Mouse (Mus musculus) CH12.LX (cell line): ENCODE measurements at regions not wholly inside any gene's neighbourhood (a gene's known extent, or its start where the extent isn't known, plus 50 kb on each side); places are given as distances from the start of the nearest gene placed in this dataset.

ENCODE experiments used
- DNase-seq: peaks from one replicate; pipeline ENCODE4 v3.0.0-alpha.2; 2013; ENCODE audit errors: extremely low read depth
- H3K27ac ChIP-seq: 2 replicates; pipeline ENCODE4 v1.5.1; 2012; ENCODE audit warnings: low read depth, mild to moderate bottlenecking, control low read depth, moderate library complexity; ENCODE audit not compliant: insufficient read depth
- H3K27me3 ChIP-seq: replicated peaks from 2 replicates; pipeline ENCODE3; 2012; ENCODE audit warnings: inconsistent platforms
- H3K36me3 ChIP-seq, 2 experiments: replicated peaks in 1 of 2; 2 replicates each; pipeline versions ENCODE3 to v1.6.1; 2012; ENCODE audit warnings: inconsistent platforms in 1 of 2, low read length in 1 of 2, mild to moderate bottlenecking in 1 of 2, mixed read lengths in 1 of 2, moderate library complexity in 1 of 2; ENCODE audit not compliant: control insufficient read depth in 1 of 2, insufficient read depth in 1 of 2
- H3K4me1 ChIP-seq, 2 experiments: 2 replicates each; pipeline ENCODE4 v1.6.1; 2012; ENCODE audit warnings: inconsistent platforms in 1 of 2, moderate library complexity in 1 of 2; ENCODE audit not compliant: insufficient read depth in 2 of 2, control insufficient read depth in 1 of 2
- H3K4me2 ChIP-seq: 2 replicates; pipeline ENCODE4 v1.6.1; 2012; ENCODE audit warnings: low read depth, mild to moderate bottlenecking, control low read depth; ENCODE audit not compliant: poor library complexity, insufficient read depth, severe bottlenecking
- H3K4me3 ChIP-seq, 3 experiments: fragments of 150-350 bp in 1 of 3; sonication (generic) in 1 of 3; replicated peaks in 1 of 3; 2 replicates each; pipeline versions ENCODE3 to v1.5.1; 2011 to 2012; ENCODE audit warnings: low read depth in 2 of 3, low read length in 2 of 3, mild to moderate bottlenecking in 2 of 3, moderate library complexity in 2 of 3, control low read depth in 1 of 3, improper control_type of control experiment in 1 of 3, inconsistent platforms in 1 of 3, mixed read lengths in 1 of 3; ENCODE audit not compliant: poor library complexity in 1 of 3
- H3K79me2 ChIP-seq: replicated peaks from 2 replicates; pipeline ENCODE4 v1.6.1; 2012; ENCODE audit warnings: mild to moderate bottlenecking, moderate library complexity; ENCODE audit not compliant: control insufficient read depth, poor library complexity, insufficient read depth, severe bottlenecking; ENCODE audit errors: extremely low read depth
- H3K9ac ChIP-seq: 2 replicates; pipeline ENCODE4 v1.6.1; 2012; ENCODE audit warnings: low read depth, mild to moderate bottlenecking, control low read depth, moderate library complexity; ENCODE audit not compliant: insufficient read depth
- H3K9me3 ChIP-seq: replicated peaks from 2 replicates; pipeline ENCODE3; 2012; ENCODE audit warnings: low read length, inconsistent platforms, mixed read lengths
- BHLHE40 ChIP-seq: IDR thresholded peaks from 2 replicates; pipeline ENCODE4 v1.6.1; 2011; ENCODE audit warnings: mild to moderate bottlenecking, low read depth, low read length, improper control_type of control experiment
- CHD2 ChIP-seq: IDR thresholded peaks from 2 replicates; pipeline ENCODE4 v1.6.1; 2011; ENCODE audit warnings: low read length, improper control_type of control experiment
- E2F4 ChIP-seq: IDR thresholded peaks from 2 replicates; pipeline ENCODE4 v1.6.1; 2011; ENCODE audit warnings: low read depth, low read length, improper control_type of control experiment; ENCODE audit not compliant: insufficient replicate concordance
- ELF1 ChIP-seq: IDR thresholded peaks from 2 replicates; pipeline ENCODE4 v1.6.1; 2014; ENCODE audit warnings: low read depth, mild to moderate bottlenecking, inconsistent platforms, low read length, improper control_type of control experiment
- EP300 ChIP-seq: IDR thresholded peaks from 2 replicates; pipeline ENCODE4 v1.6.1; 2011; ENCODE audit warnings: low read length, improper control_type of control experiment
- ETS1 ChIP-seq: conservative IDR thresholded peaks from 2 replicates; pipeline ENCODE4 v1.6.1; 2012; ENCODE audit warnings: low read depth, mild to moderate bottlenecking, inconsistent platforms, low read length, improper control_type of control experiment, moderate library complexity
- JUN ChIP-seq: IDR thresholded peaks from 2 replicates; pipeline ENCODE4 v1.6.1; 2011; ENCODE audit warnings: low read depth, mild to moderate bottlenecking, low read length, improper control_type of control experiment, moderate library complexity; ENCODE audit not compliant: insufficient read depth
- MAX ChIP-seq: IDR thresholded peaks from 2 replicates; pipeline ENCODE4 v1.6.1; 2011; ENCODE audit warnings: low read length, improper control_type of control experiment
- MEF2A ChIP-seq: IDR thresholded peaks from 2 replicates; pipeline ENCODE4 v1.6.1; 2014; ENCODE audit warnings: low read depth, mild to moderate bottlenecking, inconsistent platforms, low read length, improper control_type of control experiment, borderline replicate concordance
- MXI1 ChIP-seq: IDR thresholded peaks from 2 replicates; pipeline ENCODE4 v1.6.1; 2011; ENCODE audit warnings: mild to moderate bottlenecking, low read depth, low read length, improper control_type of control experiment
- MYC ChIP-seq: IDR thresholded peaks from 2 replicates; pipeline ENCODE4 v1.6.1; 2011; ENCODE audit warnings: low read depth, mild to moderate bottlenecking, improper control_type of control experiment, low read length
- NRF1 ChIP-seq: IDR thresholded peaks from 2 replicates; pipeline ENCODE4 v1.6.1; 2014; ENCODE audit warnings: low read depth, mild to moderate bottlenecking, inconsistent platforms, low read length, improper control_type of control experiment, moderate library complexity
- PAX5 ChIP-seq: IDR thresholded peaks from 2 replicates; pipeline ENCODE4 v1.6.1; 2012; ENCODE audit warnings: low read length, inconsistent platforms, mixed read lengths
- POLR2AphosphoS2 ChIP-seq: IDR thresholded peaks from 2 replicates; pipeline ENCODE4 v1.6.1; 2011; ENCODE audit warnings: low read depth, low read length, improper control_type of control experiment
- RAD21 ChIP-seq: IDR thresholded peaks from 2 replicates; pipeline ENCODE4 v1.6.1; 2011; ENCODE audit warnings: low read depth, mild to moderate bottlenecking, low read length, improper control_type of control experiment, moderate library complexity
- RCOR1 ChIP-seq: conservative IDR thresholded peaks from 2 replicates; pipeline ENCODE4 v1.6.1; 2012; ENCODE audit warnings: low read depth, mild to moderate bottlenecking, inconsistent platforms, low read length, improper control_type of control experiment
- TBP ChIP-seq: conservative IDR thresholded peaks from 2 replicates; pipeline ENCODE4 v1.6.1; 2011; ENCODE audit warnings: low read depth, low read length, improper control_type of control experiment
- UBTF ChIP-seq: IDR thresholded peaks from 2 replicates; pipeline ENCODE4 v1.6.1; 2012; ENCODE audit warnings: low read depth, mild to moderate bottlenecking, inconsistent platforms, low read length, improper control_type of control experiment, moderate library complexity
- USF2 ChIP-seq: conservative IDR thresholded peaks from 2 replicates; pipeline ENCODE4 v1.6.1; 2011; ENCODE audit warnings: low read depth, low read length, improper control_type of control experiment
- ZC3H11A ChIP-seq: IDR thresholded peaks from 2 replicates; pipeline ENCODE4 v1.6.1; 2012; ENCODE audit warnings: low read depth, mild to moderate bottlenecking, inconsistent platforms, low read length, improper control_type of control experiment
- ZKSCAN1 ChIP-seq: IDR thresholded peaks from 2 replicates; pipeline ENCODE4 v1.6.1; 2012; ENCODE audit warnings: low read depth, inconsistent platforms, low read length, improper control_type of control experiment, borderline replicate concordance
- ZNF384 ChIP-seq: IDR thresholded peaks from 2 replicates; pipeline ENCODE4 v1.6.1; 2012; ENCODE audit warnings: low read depth, low read length, improper control_type of control experiment, inconsistent platforms
- dilution Hi-C: fragments of 300-500 bp; cut with MboI; formaldehyde crosslinking; loops from 2 replicates; pipeline ENCODE4 v1.14.3; 2020; ENCODE audit warnings: low sequenced_read_pairs; ENCODE audit not compliant: extremely low pct_unique_long_range_greater_than_20kb, extremely low pct_ligation_motif_present
- in situ Hi-C: fragments of 300-500 bp; cut with MboI; formaldehyde crosslinking; loops from 3 replicates; pipeline ENCODE4 v1.14.3; 2019; ENCODE audit warnings: low sequenced_read_pairs, low pct_ligation_motif_present, low pct_unique_long_range_greater_than_20kb, mixed read lengths

GRCm38 (mm10) chr14:86487285-86487897 lies 653.6 kb downstream of the Diaph3 start:
- Histone ChIP-seq H3K27me3 (no peaks in the 10 kb centered on the region), H3K4me3 (no peak overlapping the region), H3K9ac (no peak overlapping the region), H3K79me2 (no peaks in the 10 kb centered on the region), H3K27ac (no peak overlapping the region), H3K9me3 (peaks cover 6% of the 10 kb centered on the region), H3K4me2 (no peak overlapping the region), H3K36me3 (no peaks in the 10 kb centered on the region), H3K4me1 (no peaks in the 10 kb centered on the region)
- dilution Hi-C loops (no loop called here), in situ Hi-C loops (no loop called here)
- no peak for DNase-seq
- TF ChIP-seq MXI1 (no peak), POLR2AphosphoS2 (no peak), USF2 (no peak), RAD21 (no peak), UBTF (no peak), PAX5 (no peak), MAX (no peak), ZNF384 (no peak), JUN (no peak), TBP (no peak), ZC3H11A (no peak), ELF1 (no peak)

DNA sequence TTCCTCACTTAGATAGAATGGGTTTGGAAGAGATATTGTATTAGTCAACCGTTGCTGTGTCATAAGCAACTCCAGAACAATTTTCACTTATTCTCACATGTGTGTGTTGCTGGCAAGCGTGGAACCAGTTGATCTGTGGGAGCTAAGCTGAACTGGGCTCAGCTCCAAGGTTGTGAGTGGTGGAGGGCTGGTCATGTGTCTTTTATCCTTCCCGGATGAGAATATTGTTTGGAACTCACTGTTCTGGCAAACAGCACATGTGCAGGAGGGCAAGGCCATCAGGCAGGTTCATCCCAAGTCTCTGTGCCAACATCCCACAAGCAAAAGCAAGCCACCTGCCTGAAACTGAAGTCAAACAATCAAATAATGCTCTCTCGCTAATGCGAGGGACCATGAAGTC lies 656.8 kb downstream of the Diaph3 start:
- dilution Hi-C loops: no loop called here

More for the DNA sequence above, 656.8 kb downstream of the Diaph3 start:
- Histone ChIP-seq H3K36me3 (no peaks in the 10 kb centered on the region), H3K9ac (no peak overlapping the region), H3K4me1 (no peaks in the 10 kb centered on the region), H3K27ac (no peak overlapping the region), H3K4me3 (no peak overlapping the region), H3K79me2 (no peaks in the 10 kb centered on the region), H3K4me2 (no peak overlapping the region), H3K9me3 (peaks cover 5% of the 10 kb centered on the region), H3K27me3 (no peaks in the 10 kb centered on the region)
- in situ Hi-C loops: no loop called here
- DNase-seq: no peak
- TF ChIP-seq EP300 (no peak), TBP (no peak), UBTF (no peak), E2F4 (no peak), ZKSCAN1 (no peak), CHD2 (no peak), BHLHE40 (no peak), ELF1 (no peak), ETS1 (no peak), MEF2A (no peak), MYC (no peak), NRF1 (no peak), RCOR1 (no peak), RAD21 (no peak)
